Mouse (Mus musculus): ENCODE results near the gene Vmn2r84. TPM values are rescaled to one million over a fixed set of nuclear protein-coding genes. Genes with fewer than 3 reads are reported as not detected.
"Not testable (repeated sequence)": the region's sequence is repeated elsewhere in the genome, so short reads cannot be mapped to it uniquely, and the experiment has no call there.

The Vmn2r84 gene
- total RNA-seq (2021): under 1 TPM; 0.42 to 0.43 TPM
- long read RNA-seq, experiment 1: 0 reads
- long read RNA-seq, experiment 2: 0 reads

GRCm38 (mm10) chr10:130394232-130394631 is at the start of gene Vmn2r84:
TSS of gene Vmn2r84 (minus strand) at chr10:130394332.
- TF ChIP-seq CTCF (IDR thresholded peaks at IDR 0.05): no peak
- H3K4me3 ChIP-seq: no peak within 1 kb of the TSS
- no peak within 1 kb of the TSS for H3K27ac ChIP-seq
- intact Hi-C loops (cut with DNase I): loop anchor here (10.0 kb wide), 1 partner anchor 61 kb away; the partner anchor contains the start of gene Vmn2r86
- no peak for DNase-seq (ENCODE audit: extremely low spot score in 1 of 2, low spot score in 2 of 2)

- intact Hi-C loops (cut with DNase I); H3K27ac ChIP-seq; H3K4me3 ChIP-seq; DNase-seq (ENCODE audit: extremely low spot score in 1 of 2, low spot score in 2 of 2): not testable (repeated sequence)
Observed at GRCm38 (mm10) chr10:130434185-130434898, 40.2 kb upstream of the Vmn2r84 start.

GRCm38 (mm10) chr10:130429603-130430002 is 35.5 kb upstream of the Vmn2r84 start, which contains the start of gene Vmn2r85:
TSS of gene Vmn2r85 (minus strand) at chr10:130429703.
- DNase-seq (ENCODE audit: extremely low spot score in 1 of 2, low spot score in 2 of 2); H3K4me3 ChIP-seq; H3K27ac ChIP-seq; intact Hi-C loops (cut with DNase I): not testable (repeated sequence)

GRCm38 (mm10) chr10:130422368-130422767 is 28.2 kb upstream of the Vmn2r84 start:
- intact Hi-C loops (cut with DNase I); DNase-seq (ENCODE audit: extremely low spot score in 1 of 2, low spot score in 2 of 2); H3K27ac ChIP-seq; H3K4me3 ChIP-seq: not testable (repeated sequence)

GRCm38 (mm10) chr10:130420401-130420800 is 26.3 kb upstream of the Vmn2r84 start:
- no peak for TF ChIP-seq CTCF (IDR thresholded peaks at IDR 0.05)
- Histone ChIP-seq H3K4me3 (no peak overlapping the region), H3K27ac (no peak overlapping the region)
- intact Hi-C loops (cut with DNase I): no loop called here
- DNase-seq (ENCODE audit: extremely low spot score in 1 of 2, low spot score in 2 of 2): no peak

GRCm38 (mm10) chr10:130419954-130420353 is 25.8 kb upstream of the Vmn2r84 start:
- DNase-seq (ENCODE audit: extremely low spot score in 1 of 2, low spot score in 2 of 2); H3K27ac ChIP-seq; H3K4me3 ChIP-seq; intact Hi-C loops (cut with DNase I): not testable (repeated sequence)

- H3K4me3 ChIP-seq; H3K27ac ChIP-seq; intact Hi-C loops (cut with DNase I); DNase-seq (ENCODE audit: extremely low spot score in 1 of 2, low spot score in 2 of 2): not testable (repeated sequence)
Observed at GRCm38 (mm10) chr10:130416352-130416751, 22.2 kb upstream of the Vmn2r84 start.

- H3K27ac ChIP-seq; DNase-seq (ENCODE audit: extremely low spot score in 1 of 2, low spot score in 2 of 2); H3K4me3 ChIP-seq; intact Hi-C loops (cut with DNase I): not testable (repeated sequence)
Observed at GRCm38 (mm10) chr10:130412167-130412698, 18.1 kb upstream of the Vmn2r84 start.

- intact Hi-C loops (cut with DNase I): no loop called here
- TF ChIP-seq CTCF (IDR thresholded peaks at IDR 0.05): no peak
- Histone ChIP-seq H3K27ac (no peak overlapping the region), H3K4me3 (no peak overlapping the region)
- DNase-seq (ENCODE audit: extremely low spot score in 1 of 2, low spot score in 2 of 2): no peak
Observed at GRCm38 (mm10) chr10:130375145-130375544, 19.0 kb downstream of the Vmn2r84 start.

- intact Hi-C loops (cut with DNase I): no loop called here
- no peak for TF ChIP-seq CTCF (IDR thresholded peaks at IDR 0.05)
- Histone ChIP-seq H3K27ac (no peak overlapping the region), H3K4me3 (no peak overlapping the region)
- no peak for DNase-seq (ENCODE audit: extremely low spot score in 1 of 2, low spot score in 2 of 2)
Observed at GRCm38 (mm10) chr10:130372491-130373173, 21.5 kb downstream of the Vmn2r84 start.

- Histone ChIP-seq H3K27ac (no peak overlapping the region), H3K4me3 (no peak overlapping the region)
- intact Hi-C loops (cut with DNase I): no loop called here
- no peak for DNase-seq (ENCODE audit: extremely low spot score in 1 of 2, low spot score in 2 of 2)
- TF ChIP-seq CTCF (IDR thresholded peaks at IDR 0.05): no peak
Observed at GRCm38 (mm10) chr10:130371644-130372043, 22.5 kb downstream of the Vmn2r84 start.

GRCm38 (mm10) chr10:130370005-130370682 is 24.0 kb downstream of the Vmn2r84 start:
- intact Hi-C loops (cut with DNase I): no loop called here
- no peak for DNase-seq (ENCODE audit: extremely low spot score in 1 of 2, low spot score in 2 of 2)
- Histone ChIP-seq H3K27ac (no peak overlapping the region), H3K4me3 (no peak overlapping the region)
- no peak for TF ChIP-seq CTCF (IDR thresholded peaks at IDR 0.05)

All from left cerebral cortex, adult 2 months (tissue).